Mouse (Mus musculus) retina, postnatal 7 days (tissue): ENCODE measurements around the gene Olfr995.

Source experiments
- DNase-seq: peaks from one replicate; pipeline ENCODE4 v3.0.0-alpha.2; 2012; ENCODE audit warnings: low read depth, low spot score

Gene Olfr995

GRCm38 (mm10) chr2:85443539-85443938, at the start of gene Olfr995:
Gene Olfr995, minus strand, starts transcription at chr2:85443639.
- no peak for DNase-seq

GRCm38 (mm10) chr2:85490396-85490795, 47.0 kb upstream of the Olfr995 start:
- DNase-seq, result no peak

GRCm38 (mm10) chr2:85466801-85467325, 23.4 kb upstream of the Olfr995 start:
- no peak for DNase-seq

- DNase-seq, result no peak
Measured at GRCm38 (mm10) chr2:85442546-85442945, 893 bp downstream of the Olfr995 start.

GRCm38 (mm10) chr2:85436351-85436750, 7.1 kb downstream of the Olfr995 start, which contains the start of gene Olfr994:
Gene Olfr994, minus strand, starts transcription at chr2:85436451.
- no peak for DNase-seq

- no peak for DNase-seq
Measured at GRCm38 (mm10) chr2:85425893-85426292, 17.5 kb downstream of the Olfr995 start.

GRCm38 (mm10) chr2:85414777-85415176, 28.7 kb downstream of the Olfr995 start, which contains the start of gene Olfr993:
Gene Olfr993, minus strand, starts transcription at chr2:85414877.
- no peak for DNase-seq

- no peak for DNase-seq
Measured at GRCm38 (mm10) chr2:85409369-85409768, 34.1 kb downstream of the Olfr995 start, which contains the start of gene Olfr992. Gene Olfr992, minus strand, starts transcription at chr2:85409469.
